Mouse (Mus musculus) liver, adult 2 months (tissue): Measurements from ENCODE around the gene Rd3.

Experiments
- CTCF ChIP-seq: fragments of 200-500 bp; IDR thresholded peaks from 2 replicates; pipeline ENCODE4 v1.5.1; 2011; ENCODE audit warnings: low read depth, low read length, control low read depth
- POLR2A ChIP-seq: fragments of 200-500 bp; IDR thresholded peaks from 2 replicates; pipeline ENCODE4 v1.6.1; 2011; ENCODE audit warnings: low read length, control low read depth; ENCODE audit not compliant: insufficient read depth; ENCODE audit errors: extremely low read depth

DNA sequence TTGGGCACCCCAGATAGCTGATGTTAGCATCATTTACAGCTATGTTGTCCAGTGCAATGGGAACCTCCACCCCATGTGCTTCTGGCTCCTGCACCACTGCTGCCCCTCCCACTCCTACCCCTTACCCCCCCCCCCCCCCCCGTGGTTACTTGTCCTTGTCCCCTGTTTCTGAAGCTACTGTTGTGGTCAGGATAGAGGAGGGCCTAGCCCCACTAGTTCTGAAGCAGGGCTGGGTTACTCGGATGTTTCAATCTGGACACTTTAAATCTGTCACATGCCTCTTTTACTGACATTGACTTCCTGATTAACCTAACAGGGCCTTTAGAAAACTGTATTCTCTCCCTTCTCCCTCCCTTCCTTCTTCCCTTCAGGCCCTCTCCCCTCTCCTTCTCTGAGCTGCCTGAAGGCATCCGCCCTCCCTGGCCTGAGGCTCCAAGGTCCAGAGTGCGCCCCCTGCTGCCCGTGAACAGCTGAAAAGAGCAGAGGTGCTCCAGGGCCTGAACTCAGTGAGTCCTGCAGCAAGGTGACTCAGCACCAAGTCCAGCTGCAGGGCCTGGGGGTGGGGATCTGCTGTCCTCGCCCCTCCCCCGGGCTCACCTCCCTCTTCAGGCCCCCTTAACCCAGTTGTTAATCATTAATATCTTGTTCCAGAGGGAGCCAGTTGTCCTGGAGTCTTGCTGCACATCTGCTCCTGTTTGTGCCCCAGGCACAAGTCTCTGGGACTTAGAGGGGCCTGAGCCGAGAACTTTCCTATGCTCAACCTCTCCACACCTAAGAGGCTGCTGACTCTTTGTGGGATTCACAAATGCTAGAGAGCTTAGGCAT, 13.0 kb upstream of the Rd3 start:
- peak; percentile 93 for TF ChIP-seq CTCF
- no peak for TF ChIP-seq POLR2A
